Mouse (Mus musculus): ENCODE measurements around the gene Zfp428.

- no peak for TF ChIP-seq CTCF (IDR thresholded peaks at IDR 0.05; ENCODE audit: low read depth, low read length)
- no peak for TF ChIP-seq POLR2A (IDR thresholded peaks at IDR 0.05; ENCODE audit: extremely low read depth, insufficient read depth, low read length)
Observed at GRCm38 (mm10) chr7:24537591-24537990, 30.8 kb downstream of the Zfp428 start.
